Mouse (Mus musculus): ENCODE measurements at regions not wholly inside any gene's neighbourhood (a gene's known extent, or its start where the extent isn't known, plus 50 kb on each side); places are given as distances from the start of the nearest gene placed in this dataset.

- in situ Hi-C loops (cut with MboI; ENCODE audit: low pct_unique_long_range_greater_than_20kb): no loop called here
- ATAC-seq (no peak), DNase-seq (ENCODE audit: low read depth, low spot score) (no peak)
- ChIA-PET CTCF (no interaction called here), POLR2A (no interaction called here)
- no peak for TF ChIP-seq CTCF (IDR thresholded peaks at IDR 0.05)
- H3K27me3 ChIP-seq: no peaks in the 10 kb centered on the region
Measured at GRCm38 (mm10) chr12:107148451-107148850, 340.0 kb upstream of the 3110018I06Rik start.

- POLR2A ChIA-PET: no interaction called here
- in situ Hi-C loops (cut with MboI; ENCODE audit: low pct_unique_long_range_greater_than_20kb): no loop called here
- CTCF ChIA-PET: no interaction called here
- no peak for TF ChIP-seq CTCF (IDR thresholded peaks at IDR 0.05)
- no peak for DNase-seq (ENCODE audit: low read depth, low spot score)
- no peak for ATAC-seq
- H3K27me3 ChIP-seq: no peaks in the 10 kb centered on the region
Measured at GRCm38 (mm10) chr12:107151089-107151488, 337.3 kb upstream of the 3110018I06Rik start.

GRCm38 (mm10) chr12:107154668-107155067 lies 333.8 kb upstream of the 3110018I06Rik start:
- in situ Hi-C loops (cut with MboI; ENCODE audit: low pct_unique_long_range_greater_than_20kb): no loop called here
- DNase-seq (ENCODE audit: low read depth, low spot score) (no peak), ATAC-seq (no peak)
- ChIA-PET CTCF (no interaction called here), POLR2A (no interaction called here)
- H3K27me3 ChIP-seq: no peaks in the 10 kb centered on the region
- TF ChIP-seq CTCF (IDR thresholded peaks at IDR 0.05): no peak

- H3K27me3 ChIP-seq: no peaks in the 10 kb centered on the region
- ChIA-PET CTCF (no interaction called here), POLR2A (no interaction called here)
- TF ChIP-seq CTCF (IDR thresholded peaks at IDR 0.05): no peak
- ATAC-seq (no peak), DNase-seq (ENCODE audit: low read depth, low spot score) (no peak)
- in situ Hi-C loops (cut with MboI; ENCODE audit: low pct_unique_long_range_greater_than_20kb): no loop called here
Measured at GRCm38 (mm10) chr12:107156791-107157428, 331.5 kb upstream of the 3110018I06Rik start.

- DNase-seq (ENCODE audit: low read depth, low spot score): no peak
- no peak for TF ChIP-seq CTCF (IDR thresholded peaks at IDR 0.05)
- ChIA-PET CTCF (no interaction called here), POLR2A (no interaction called here)
- no peak for ATAC-seq
- H3K27me3 ChIP-seq: no peaks in the 10 kb centered on the region
- in situ Hi-C loops (cut with MboI; ENCODE audit: low pct_unique_long_range_greater_than_20kb): no loop called here
Measured at GRCm38 (mm10) chr12:107159126-107159525, 329.3 kb upstream of the 3110018I06Rik start.

GRCm38 (mm10) chr12:107160137-107160536 lies 328.3 kb upstream of the 3110018I06Rik start:
- no peak for ATAC-seq
- ChIA-PET CTCF (no interaction called here), POLR2A (no interaction called here)
- no peaks in the 10 kb centered on the region for H3K27me3 ChIP-seq
- TF ChIP-seq CTCF (IDR thresholded peaks at IDR 0.05): no peak
- in situ Hi-C loops (cut with MboI; ENCODE audit: low pct_unique_long_range_greater_than_20kb): no loop called here
- no peak for DNase-seq (ENCODE audit: low read depth, low spot score)

- no peak for TF ChIP-seq CTCF (IDR thresholded peaks at IDR 0.05)
- H3K27me3 ChIP-seq: no peaks in the 10 kb centered on the region
- ChIA-PET CTCF (no interaction called here), POLR2A (no interaction called here)
- DNase-seq (ENCODE audit: low read depth, low spot score): no peak
- in situ Hi-C loops (cut with MboI; ENCODE audit: low pct_unique_long_range_greater_than_20kb): no loop called here
- ATAC-seq: no peak
Measured at GRCm38 (mm10) chr12:107160628-107161027, 327.8 kb upstream of the 3110018I06Rik start.

GRCm38 (mm10) chr12:107170926-107171325 lies 317.5 kb upstream of the 3110018I06Rik start:
- ATAC-seq (no peak), DNase-seq (ENCODE audit: low read depth, low spot score) (no peak)
- ChIA-PET CTCF (no interaction called here), POLR2A (interaction anchor here (0.6 kb wide), 1 partner anchor 23 kb away, joined by 4 read pairs; no protein-coding TSS in a partner anchor)
- no peak for TF ChIP-seq CTCF (IDR thresholded peaks at IDR 0.05)
- in situ Hi-C loops (cut with MboI; ENCODE audit: low pct_unique_long_range_greater_than_20kb): no loop called here
- H3K27me3 ChIP-seq: no peaks in the 10 kb centered on the region

GRCm38 (mm10) chr12:107171676-107172075 lies 316.8 kb upstream of the 3110018I06Rik start:
- ChIA-PET POLR2A (no interaction called here), CTCF (no interaction called here)
- TF ChIP-seq CTCF (IDR thresholded peaks at IDR 0.05): no peak
- DNase-seq (ENCODE audit: low read depth, low spot score): no peak
- in situ Hi-C loops (cut with MboI; ENCODE audit: low pct_unique_long_range_greater_than_20kb): no loop called here
- ATAC-seq: no peak
- H3K27me3 ChIP-seq: no peaks in the 10 kb centered on the region

GRCm38 (mm10) chr12:107178676-107179075 lies 309.8 kb upstream of the 3110018I06Rik start:
- H3K27me3 ChIP-seq: no peaks in the 10 kb centered on the region
- ChIA-PET CTCF (no interaction called here), POLR2A (no interaction called here)
- no peak for TF ChIP-seq CTCF (IDR thresholded peaks at IDR 0.05)
- in situ Hi-C loops (cut with MboI; ENCODE audit: low pct_unique_long_range_greater_than_20kb): no loop called here
- DNase-seq (ENCODE audit: low read depth, low spot score): no peak
- ATAC-seq: no peak

GRCm38 (mm10) chr12:107180501-107180900 lies 307.9 kb upstream of the 3110018I06Rik start:
- no peaks in the 10 kb centered on the region for H3K27me3 ChIP-seq
- ATAC-seq (no peak), DNase-seq (ENCODE audit: low read depth, low spot score) (no peak)
- no peak for TF ChIP-seq CTCF (IDR thresholded peaks at IDR 0.05)
- CTCF ChIA-PET: no interaction called here
- POLR2A ChIA-PET: no interaction called here
- in situ Hi-C loops (cut with MboI; ENCODE audit: low pct_unique_long_range_greater_than_20kb): no loop called here

GRCm38 (mm10) chr12:107181291-107181690 lies 307.1 kb upstream of the 3110018I06Rik start:
- CTCF ChIA-PET: no interaction called here
- no peak for TF ChIP-seq CTCF (IDR thresholded peaks at IDR 0.05)
- ATAC-seq (no peak), DNase-seq (ENCODE audit: low read depth, low spot score) (no peak)
- no peaks in the 10 kb centered on the region for H3K27me3 ChIP-seq
- POLR2A ChIA-PET: no interaction called here
- in situ Hi-C loops (cut with MboI; ENCODE audit: low pct_unique_long_range_greater_than_20kb): no loop called here

Data from Patski (cell line).